Mouse (Mus musculus) NIH3T3 (cell line): ENCODE measurements at regions not wholly inside any gene's neighbourhood (a gene's known extent, or its start where the extent isn't known, plus 50 kb on each side); places are given as distances from the start of the nearest gene placed in this dataset.
"Not testable (repeated sequence)": the region's sequence is repeated elsewhere in the genome, so short reads cannot be mapped to it uniquely, and the experiment has no call there.

Experiments used
- DNase-seq: peaks from one replicate; pipeline ENCODE4 v3.0.0-alpha.2; 2012; ENCODE audit warnings: low read depth

DNA sequence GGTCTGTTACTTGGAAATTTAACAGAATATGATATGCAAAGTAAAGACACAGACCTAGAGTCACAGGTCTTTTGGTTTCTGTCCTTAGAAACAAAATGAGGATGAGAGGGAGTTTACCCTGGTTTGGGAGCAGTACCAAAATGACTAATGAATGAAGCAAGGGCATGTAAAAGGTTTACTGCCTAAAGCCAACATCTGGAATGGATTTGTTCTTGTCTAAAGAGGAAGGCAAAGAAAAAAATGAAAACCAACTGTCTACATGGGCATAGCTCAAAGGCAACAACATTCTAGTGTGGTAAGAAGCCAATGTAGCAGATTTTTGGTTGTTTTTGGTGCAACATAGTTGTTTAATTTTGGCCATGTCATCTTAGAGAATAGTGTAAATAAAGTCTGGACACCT is 203.5 kb upstream of the Diaph2 start:
- no peak for DNase-seq

DNA sequence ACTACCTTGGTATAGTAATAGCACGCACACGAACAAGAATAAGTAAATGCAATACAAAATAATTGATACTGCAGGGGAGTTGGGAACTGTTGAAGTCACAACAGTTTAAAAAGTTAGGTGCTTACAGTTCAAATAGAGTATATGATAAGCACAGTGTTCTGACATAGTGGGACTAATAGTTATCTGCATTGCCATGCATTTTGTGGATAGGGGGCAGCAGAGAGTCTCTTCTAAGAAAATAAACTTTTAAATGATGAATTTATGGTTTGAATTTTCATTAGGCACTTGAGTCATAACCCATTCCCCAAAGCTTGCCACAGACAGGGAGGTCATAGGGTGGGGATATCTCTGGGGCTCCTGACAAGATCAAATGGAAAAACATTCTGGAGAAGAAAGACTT is 201.9 kb upstream of the Diaph2 start:
- peak; percentile 18 for DNase-seq

DNA sequence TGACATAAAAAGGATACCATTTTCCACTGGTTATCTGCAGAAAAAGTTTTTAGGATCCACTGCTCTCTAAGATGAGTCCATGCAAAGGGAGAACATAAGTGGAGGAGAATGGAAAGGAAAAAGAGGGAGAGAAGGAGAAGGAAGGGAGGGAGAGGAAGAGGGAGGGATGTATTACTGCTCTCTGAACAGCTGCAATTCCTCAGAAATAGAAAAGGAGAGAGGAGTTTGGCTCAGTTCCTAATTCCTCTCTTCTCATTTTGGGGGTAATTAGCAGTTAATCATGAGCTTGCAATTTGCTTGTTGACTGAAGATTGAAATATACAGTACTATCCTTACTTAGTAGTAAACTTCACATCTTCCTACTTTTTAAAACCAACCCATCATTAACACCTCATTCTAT is 193.5 kb upstream of the Diaph2 start:
- no peak for DNase-seq

GRCm38 (mm10) chrX:129599491-129599890 is 150.1 kb upstream of the Diaph2 start:
- DNase-seq: peak; percentile 1

- DNase-seq: no peak
These were observed 141.7 kb upstream of the Diaph2 start for GRCm38 (mm10) chrX:129607842-129608241.

DNA sequence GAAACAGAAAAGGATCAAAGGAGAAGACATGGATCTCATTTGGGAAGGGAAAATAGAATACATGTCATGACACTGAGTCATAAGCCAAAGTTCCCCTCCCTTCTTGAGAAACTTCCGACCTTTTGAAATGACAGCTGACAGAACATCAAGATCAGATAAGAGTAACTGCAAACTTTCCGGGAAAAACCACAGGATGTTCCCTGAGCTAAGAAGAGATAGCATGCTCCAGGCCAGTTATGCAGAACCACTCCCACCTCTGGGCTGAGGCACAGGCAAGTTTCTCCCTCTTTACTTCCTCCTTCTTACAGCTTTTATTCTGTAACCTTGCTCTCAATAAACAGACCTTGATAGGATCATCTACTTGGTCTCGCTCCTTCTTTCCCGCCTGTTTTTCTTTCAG is 138.0 kb upstream of the Diaph2 start:
- DNase-seq: not testable (repeated sequence)

- DNase-seq: no peak
These were observed 112.5 kb upstream of the Diaph2 start for GRCm38 (mm10) chrX:129637016-129637415.

GRCm38 (mm10) chrX:129645106-129645505 is 104.4 kb upstream of the Diaph2 start:
- no peak for DNase-seq

GRCm38 (mm10) chrX:129656906-129657305 is 92.6 kb upstream of the Diaph2 start:
- DNase-seq: peak; percentile 63

GRCm38 (mm10) chrX:129690677-129691076 is 58.9 kb upstream of the Diaph2 start:
- no peak for DNase-seq
